Mouse (Mus musculus) heart, adult 8-10 months (tissue): ENCODE measurements at regions not wholly inside any gene's neighbourhood (a gene's known extent, or its start where the extent isn't known, plus 50 kb on each side); places are given as distances from the start of the nearest gene placed in this dataset.

Experiments
- DNase-seq: peaks from one replicate; pipeline ENCODE4 v3.0.0; 2022; ENCODE audit warnings: low spot score

- DNase-seq, result no peak
Observed at GRCm38 (mm10) chr9:94382293-94382692, 155.6 kb downstream of the 1190002N15Rik start.

- no peak for DNase-seq
Observed at GRCm38 (mm10) chr9:94378835-94379234, 159.0 kb downstream of the 1190002N15Rik start.

GRCm38 (mm10) chr9:94378291-94378690 lies 159.6 kb downstream of the 1190002N15Rik start:
- DNase-seq, result no peak

GRCm38 (mm10) chr9:94377346-94378039 lies 160.4 kb downstream of the 1190002N15Rik start:
- no peak for DNase-seq

GRCm38 (mm10) chr9:94370976-94371375 lies 166.9 kb downstream of the 1190002N15Rik start:
- no peak for DNase-seq

GRCm38 (mm10) chr9:94368231-94368936 lies 169.5 kb downstream of the 1190002N15Rik start:
- DNase-seq, result no peak

GRCm38 (mm10) chr9:94361877-94362697 lies 175.8 kb downstream of the 1190002N15Rik start:
- peak; percentile 1 for DNase-seq

- DNase-seq, result no peak
Observed at GRCm38 (mm10) chr9:94361011-94361410, 176.9 kb downstream of the 1190002N15Rik start.

GRCm38 (mm10) chr9:94358150-94358549 lies 179.7 kb downstream of the 1190002N15Rik start:
- no peak for DNase-seq

GRCm38 (mm10) chr9:94342011-94342410 lies 195.9 kb downstream of the 1190002N15Rik start:
- no peak for DNase-seq

GRCm38 (mm10) chr9:94341531-94341930 lies 196.3 kb downstream of the 1190002N15Rik start:
- DNase-seq, result no peak

GRCm38 (mm10) chr9:94333450-94333849 lies 204.4 kb downstream of the 1190002N15Rik start:
- no peak for DNase-seq

GRCm38 (mm10) chr9:94323011-94323410 lies 214.9 kb downstream of the 1190002N15Rik start:
- no peak for DNase-seq

GRCm38 (mm10) chr9:94302575-94302974 lies 235.3 kb downstream of the 1190002N15Rik start:
- DNase-seq, result no peak

GRCm38 (mm10) chr9:94301896-94302295 lies 236.0 kb downstream of the 1190002N15Rik start:
- no peak for DNase-seq

- DNase-seq, result no peak
Observed at GRCm38 (mm10) chr9:94295431-94295830, 242.4 kb downstream of the 1190002N15Rik start.

GRCm38 (mm10) chr9:94292147-94292546 lies 245.7 kb downstream of the 1190002N15Rik start:
- no peak for DNase-seq

- no peak for DNase-seq
Observed at GRCm38 (mm10) chr9:94289546-94289945, 248.3 kb downstream of the 1190002N15Rik start.

- DNase-seq, result no peak
Observed at GRCm38 (mm10) chr9:94287559-94287958, 250.3 kb downstream of the 1190002N15Rik start.

- DNase-seq, result no peak
Observed at GRCm38 (mm10) chr9:94278657-94279585, 259.0 kb downstream of the 1190002N15Rik start.

- no peak for DNase-seq
Observed at GRCm38 (mm10) chr9:94277096-94277495, 260.8 kb downstream of the 1190002N15Rik start.
